Mouse (Mus musculus): ENCODE measurements around the gene Iqsec1. TPM values are rescaled to one million over a fixed set of nuclear protein-coding genes. Genes with fewer than 3 reads are reported as not detected.
"Not testable (repeated sequence)": the region's sequence is repeated elsewhere in the genome, so short reads cannot be mapped to it uniquely, and the experiment has no call there.

Gene Iqsec1
- polyA plus RNA-seq, 1 experiment from 2014 or later: 28.6 TPM

GRCm38 (mm10) chr6:90661029-90661399 is 327.5 kb downstream of the Iqsec1 start:
- no peak for ATAC-seq (ENCODE audit: insufficient number of reproducible peaks, insufficient read depth, low FRiP score, low read depth)
- H3K27me3 ChIP-seq (ENCODE audit: control insufficient read depth, insufficient read depth, low read length): no peaks in the 10 kb centered on the region
- no peak overlapping the region for H3K4me3 ChIP-seq (ENCODE audit: control insufficient read depth in 1 of 2, insufficient read depth in 1 of 2, low read depth in 1 of 2, low read length in 2 of 2)
- 80% methylated on average over 11 of the region's 11 CpGs for WGBS
- no peak overlapping the region for H3K9ac ChIP-seq (ENCODE audit: low read length)
- H3K27ac ChIP-seq (replicated peaks in 1 of 2; ENCODE audit: control insufficient read depth in 1 of 2, insufficient read depth in 1 of 2, low read depth in 2 of 2, low read length in 2 of 2): peak overlapping the region in 1 of 2 experiments; percentile 38; a peak in 2 of 4 replicates
- H3K4me2 ChIP-seq (ENCODE audit: low read length): no peak overlapping the region
- no peaks in the 10 kb centered on the region for H3K9me3 ChIP-seq (ENCODE audit: control insufficient read depth, low read length)
- peaks cover 62% of the 10 kb centered on the region for H3K36me3 ChIP-seq (ENCODE audit: control insufficient read depth, insufficient read depth, low read length)
- H3K4me1 ChIP-seq (ENCODE audit: control insufficient read depth in 2 of 2, insufficient read depth in 2 of 2, low read length in 2 of 2): peaks cover 5 to 23% of the 10 kb centered on the region in 2 experiments

DNA sequence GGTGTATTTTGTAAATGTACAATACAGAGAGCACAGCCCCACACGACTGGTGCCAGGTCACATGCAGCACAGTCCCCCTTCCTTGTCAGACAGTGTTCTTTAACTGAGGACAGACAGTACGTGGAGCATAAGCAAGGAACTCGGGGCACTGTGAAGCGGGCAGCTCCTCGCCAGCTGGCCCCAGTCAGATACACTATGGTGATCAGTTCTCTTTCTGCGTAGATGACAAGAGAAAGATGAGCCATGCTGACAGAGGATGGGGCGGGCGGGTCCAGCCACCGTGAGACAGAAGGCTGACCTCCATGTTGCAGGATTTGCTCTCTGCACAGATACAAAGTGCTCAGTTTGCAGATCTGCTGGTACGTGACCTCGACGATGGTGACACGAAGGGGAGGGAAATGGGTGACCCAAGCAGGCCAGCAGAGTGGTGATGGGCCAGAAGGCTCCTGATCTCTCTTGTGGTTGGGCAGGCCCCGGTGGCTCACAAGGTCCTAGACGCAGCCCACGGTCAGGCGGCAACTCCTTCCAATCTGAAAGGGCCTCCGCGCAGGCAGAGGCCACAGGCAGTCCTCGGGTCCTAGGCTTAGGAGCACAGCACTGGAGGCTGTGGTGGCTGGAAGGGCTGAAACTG is 328.0 kb downstream of the Iqsec1 start:
- 75% methylated on average over 20 of the region's 20 CpGs for WGBS
- Histone ChIP-seq H3K9ac (ENCODE audit: low read length) (0 out of 2 replicates have a peak overlapping the region, but pooled peaks have one; percentile 8), H3K4me2 (ENCODE audit: low read length) (no peak overlapping the region), H3K4me1 (ENCODE audit: control insufficient read depth in 2 of 2, insufficient read depth in 2 of 2, low read length in 2 of 2) (peaks cover 5 to 23% of the 10 kb centered on the region in 2 experiments), H3K27me3 (ENCODE audit: control insufficient read depth, insufficient read depth, low read length) (no peaks in the 10 kb centered on the region), H3K36me3 (ENCODE audit: control insufficient read depth, insufficient read depth, low read length) (peaks cover 57% of the 10 kb centered on the region), H3K4me3 (ENCODE audit: control insufficient read depth in 1 of 2, insufficient read depth in 1 of 2, low read depth in 1 of 2, low read length in 2 of 2) (no peak overlapping the region), H3K27ac (replicated peaks in 1 of 2; ENCODE audit: control insufficient read depth in 1 of 2, insufficient read depth in 1 of 2, low read depth in 2 of 2, low read length in 2 of 2) (peak overlapping the region in 1 of 2 experiments; percentile 38; a peak in 2 of 4 replicates), H3K9me3 (ENCODE audit: control insufficient read depth, low read length) (no peaks in the 10 kb centered on the region)
- ATAC-seq (ENCODE audit: insufficient number of reproducible peaks, insufficient read depth, low FRiP score, low read depth): no peak

DNA sequence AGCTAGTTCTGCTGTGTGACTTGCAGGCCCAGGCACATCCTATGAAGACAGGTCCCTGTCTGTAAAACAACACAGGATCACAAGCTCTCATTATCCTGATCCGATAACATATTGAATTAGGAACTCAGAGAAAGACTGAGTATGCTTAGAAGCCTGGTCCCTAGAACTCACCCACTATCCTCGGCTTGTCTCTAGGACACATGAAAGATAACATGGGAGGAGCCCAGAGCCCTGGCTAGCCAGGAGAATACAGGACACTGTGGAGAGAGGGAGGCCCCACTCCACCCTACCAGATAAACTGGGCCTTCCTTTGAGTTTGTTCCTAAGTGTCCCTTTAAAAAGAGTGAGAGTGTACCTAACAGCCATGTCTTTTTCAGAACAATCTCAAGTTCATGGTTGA is 328.6 kb downstream of the Iqsec1 start:
- H3K9me3 ChIP-seq (ENCODE audit: control insufficient read depth, low read length): no peaks in the 10 kb centered on the region
- ATAC-seq (ENCODE audit: insufficient number of reproducible peaks, insufficient read depth, low FRiP score, low read depth): no peak
- H3K36me3 ChIP-seq (ENCODE audit: control insufficient read depth, insufficient read depth, low read length): peaks cover 51% of the 10 kb centered on the region
- no peak overlapping the region for H3K4me3 ChIP-seq (ENCODE audit: control insufficient read depth in 1 of 2, insufficient read depth in 1 of 2, low read depth in 1 of 2, low read length in 2 of 2)
- WGBS: 32% methylated on average over 2 of the region's 2 CpGs
- H3K27me3 ChIP-seq (ENCODE audit: control insufficient read depth, insufficient read depth, low read length): no peaks in the 10 kb centered on the region
- H3K9ac ChIP-seq (ENCODE audit: low read length): no peak overlapping the region
- H3K4me1 ChIP-seq (ENCODE audit: control insufficient read depth in 2 of 2, insufficient read depth in 2 of 2, low read length in 2 of 2): peaks cover 5 to 23% of the 10 kb centered on the region in 2 experiments
- H3K4me2 ChIP-seq (ENCODE audit: low read length): no peak overlapping the region
- H3K27ac ChIP-seq (replicated peaks in 1 of 2; ENCODE audit: control insufficient read depth in 1 of 2, insufficient read depth in 1 of 2, low read depth in 2 of 2, low read length in 2 of 2): peak overlapping the region in 1 of 2 experiments; percentile 38; a peak in 2 of 4 replicates

DNA sequence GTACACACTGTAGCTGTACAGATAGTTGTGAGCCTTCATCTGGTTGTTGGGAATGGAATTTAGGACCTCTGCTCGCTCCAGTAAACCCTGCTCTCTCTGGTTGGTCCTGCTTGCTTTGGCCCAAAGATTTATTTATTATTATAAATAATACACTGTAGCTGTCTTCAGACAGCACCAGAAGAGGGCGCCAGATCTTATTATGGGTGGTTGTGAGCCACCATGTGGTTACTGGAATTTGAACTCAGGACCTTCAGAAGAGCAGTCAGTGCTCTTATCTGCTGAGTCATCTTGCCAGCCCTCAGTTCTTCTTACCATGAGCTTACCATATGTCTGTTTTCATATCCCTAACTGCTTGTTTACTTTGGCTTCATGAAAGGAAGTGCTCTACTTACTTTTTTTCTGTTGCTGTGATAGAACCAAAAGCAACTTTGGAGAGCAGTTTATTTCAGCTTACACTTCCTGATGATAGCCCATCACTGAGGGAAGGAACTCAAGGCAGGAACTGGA is 332.1 kb downstream of the Iqsec1 start:
- not testable (repeated sequence) for H3K9me3 ChIP-seq (ENCODE audit: control insufficient read depth, low read length); H3K27ac ChIP-seq (replicated peaks in 1 of 2; ENCODE audit: control insufficient read depth in 1 of 2, insufficient read depth in 1 of 2, low read depth in 2 of 2, low read length in 2 of 2); H3K9ac ChIP-seq (ENCODE audit: low read length); H3K4me3 ChIP-seq (ENCODE audit: control insufficient read depth in 1 of 2, insufficient read depth in 1 of 2, low read depth in 1 of 2, low read length in 2 of 2); H3K27me3 ChIP-seq (ENCODE audit: control insufficient read depth, insufficient read depth, low read length); ATAC-seq (ENCODE audit: insufficient number of reproducible peaks, insufficient read depth, low FRiP score, low read depth); H3K4me2 ChIP-seq (ENCODE audit: low read length)
- H3K36me3 ChIP-seq (ENCODE audit: control insufficient read depth, insufficient read depth, low read length): peaks cover 16% of the 10 kb centered on the region
- H3K4me1 ChIP-seq (ENCODE audit: control insufficient read depth in 2 of 2, insufficient read depth in 2 of 2, low read length in 2 of 2): peaks cover 5 to 23% of the 10 kb centered on the region in 2 experiments
- 75% methylated on average over 2 of the region's 2 CpGs for WGBS

DNA sequence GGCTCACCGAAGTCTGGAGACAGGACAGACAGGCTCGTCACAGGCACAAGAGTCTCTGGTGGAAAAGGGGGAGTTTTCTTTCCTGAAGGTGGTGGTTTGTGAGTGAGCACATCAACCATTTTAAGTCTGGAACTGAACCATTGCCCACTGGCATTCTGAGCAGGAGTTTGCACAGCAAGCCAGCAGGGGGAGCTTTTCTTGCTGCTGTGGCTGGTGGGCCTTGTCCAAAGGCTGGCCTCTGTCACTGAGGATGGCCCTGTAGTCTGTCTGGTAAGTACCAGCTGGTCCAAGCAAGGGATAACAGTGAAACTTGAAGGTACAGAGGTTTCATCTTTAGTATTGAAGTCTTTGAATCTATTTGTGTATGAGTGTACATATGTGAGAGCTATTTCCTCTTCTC is 334.7 kb downstream of the Iqsec1 start:
- no peak for ATAC-seq (ENCODE audit: insufficient number of reproducible peaks, insufficient read depth, low FRiP score, low read depth)
- no peaks in the 10 kb centered on the region for H3K27me3 ChIP-seq (ENCODE audit: control insufficient read depth, insufficient read depth, low read length)

DNA sequence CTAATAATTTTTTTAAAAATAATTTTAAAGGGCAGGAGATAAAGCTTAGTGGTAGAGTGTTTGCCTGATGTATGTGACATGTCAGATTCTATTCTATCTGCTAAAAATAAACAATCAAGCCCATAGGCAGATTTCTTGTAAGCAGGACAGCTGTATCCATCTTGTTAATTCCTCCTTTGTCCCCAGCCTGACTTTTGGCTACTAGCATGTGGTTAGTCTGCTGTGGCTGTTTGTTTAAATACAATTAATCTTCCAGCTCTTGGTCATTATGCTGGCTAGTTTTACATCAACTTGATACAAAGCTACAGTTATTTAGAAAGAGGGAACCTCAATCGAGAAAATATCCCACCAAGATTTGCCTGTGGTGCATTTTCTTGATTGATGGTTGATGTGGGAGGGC is 337.9 kb downstream of the Iqsec1 start:
- H3K27ac ChIP-seq (replicated peaks in 1 of 2; ENCODE audit: control insufficient read depth in 1 of 2, insufficient read depth in 1 of 2, low read depth in 2 of 2, low read length in 2 of 2): no peak overlapping the region
- no peaks in the 10 kb centered on the region for H3K4me1 ChIP-seq (ENCODE audit: control insufficient read depth in 2 of 2, insufficient read depth in 2 of 2, low read length in 2 of 2)
- 68% methylated on average over 1 of the region's 1 CpGs for WGBS
- H3K4me2 ChIP-seq (ENCODE audit: low read length): no peak overlapping the region
- ATAC-seq (ENCODE audit: insufficient number of reproducible peaks, insufficient read depth, low FRiP score, low read depth): no peak
- no peak overlapping the region for H3K9ac ChIP-seq (ENCODE audit: low read length)
- H3K36me3 ChIP-seq (ENCODE audit: control insufficient read depth, insufficient read depth, low read length): no peaks in the 10 kb centered on the region
- no peak overlapping the region for H3K4me3 ChIP-seq (ENCODE audit: control insufficient read depth in 1 of 2, insufficient read depth in 1 of 2, low read depth in 1 of 2, low read length in 2 of 2)
- H3K27me3 ChIP-seq (ENCODE audit: control insufficient read depth, insufficient read depth, low read length): no peaks in the 10 kb centered on the region
- H3K9me3 ChIP-seq (ENCODE audit: control insufficient read depth, low read length): peaks cover 3% of the 10 kb centered on the region; the same call in 1 of the 2 replicates

More for the DNA sequence above, 334.7 kb downstream of the Iqsec1 start:
- H3K36me3 ChIP-seq (ENCODE audit: control insufficient read depth, insufficient read depth, low read length): no peaks in the 10 kb centered on the region
- no peaks in the 10 kb centered on the region for H3K4me1 ChIP-seq (ENCODE audit: control insufficient read depth in 2 of 2, insufficient read depth in 2 of 2, low read length in 2 of 2)
- no peak overlapping the region for H3K9ac ChIP-seq (ENCODE audit: low read length)
- no peaks in the 10 kb centered on the region for H3K9me3 ChIP-seq (ENCODE audit: control insufficient read depth, low read length)
- H3K27ac ChIP-seq (replicated peaks in 1 of 2; ENCODE audit: control insufficient read depth in 1 of 2, insufficient read depth in 1 of 2, low read depth in 2 of 2, low read length in 2 of 2): no peak overlapping the region
- H3K4me2 ChIP-seq (ENCODE audit: low read length): no peak overlapping the region
- H3K4me3 ChIP-seq (ENCODE audit: control insufficient read depth in 1 of 2, insufficient read depth in 1 of 2, low read depth in 1 of 2, low read length in 2 of 2): no peak overlapping the region
- WGBS: 51% methylated on average over 2 of the region's 2 CpGs

DNA sequence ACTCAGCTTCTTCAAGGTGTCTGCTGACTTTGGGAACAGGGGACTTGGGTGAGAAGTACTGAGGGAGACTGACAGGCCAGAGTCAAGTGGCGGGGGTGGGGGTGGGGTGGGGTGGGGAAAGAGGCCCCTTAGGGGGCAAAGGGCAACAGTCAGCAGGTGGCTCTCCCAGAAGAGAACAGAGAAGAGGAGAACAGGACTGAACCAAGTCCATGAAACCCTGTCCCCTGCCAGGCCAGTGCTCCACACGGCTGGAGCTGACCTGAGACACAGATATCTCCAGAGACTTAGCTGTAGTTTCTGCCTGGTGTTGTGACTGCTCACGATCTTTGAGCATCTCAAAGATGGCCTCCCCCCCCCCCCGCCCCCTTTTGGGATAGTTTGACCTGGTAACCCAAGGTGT is 339.2 kb downstream of the Iqsec1 start:
- 60% methylated on average over 4 of the region's 4 CpGs for WGBS
- H3K4me3 ChIP-seq (ENCODE audit: control insufficient read depth in 1 of 2, insufficient read depth in 1 of 2, low read depth in 1 of 2, low read length in 2 of 2): no peak overlapping the region
- H3K4me1 ChIP-seq (ENCODE audit: control insufficient read depth in 2 of 2, insufficient read depth in 2 of 2, low read length in 2 of 2): peaks cover 0 to 4% of the 10 kb centered on the region in 2 experiments; a peak in 2 of 4 replicates
- no peak for ATAC-seq (ENCODE audit: insufficient number of reproducible peaks, insufficient read depth, low FRiP score, low read depth)
- no peak overlapping the region for H3K4me2 ChIP-seq (ENCODE audit: low read length)
- H3K27ac ChIP-seq (replicated peaks in 1 of 2; ENCODE audit: control insufficient read depth in 1 of 2, insufficient read depth in 1 of 2, low read depth in 2 of 2, low read length in 2 of 2): no peak overlapping the region
- no peak overlapping the region for H3K9ac ChIP-seq (ENCODE audit: low read length)
- H3K36me3 ChIP-seq (ENCODE audit: control insufficient read depth, insufficient read depth, low read length): no peaks in the 10 kb centered on the region
- peaks cover 3% of the 10 kb centered on the region; the same call in 1 of the 2 replicates for H3K9me3 ChIP-seq (ENCODE audit: control insufficient read depth, low read length)
- H3K27me3 ChIP-seq (ENCODE audit: control insufficient read depth, insufficient read depth, low read length): no peaks in the 10 kb centered on the region
